18 mouse cellular contexts compared by ENCODE assay signal in genomic region chr17:56767531-56768135, GRCm38 (mm10). TPM values are rescaled to one million over a fixed set of nuclear protein-coding genes. Genes with fewer than 3 reads are reported as not detected.
"Had no signal": no experiment of that assay in that cellular context is flagged by ENCODE, and none has a peak within 500 bp of the region (broad histone marks: within the 10 kb centered on the region; RNA-seq: fewer than 3 reads in every experiment).

No protein-coding gene starts in this region.

- H3K9me3 ChIP-seq: liver, embryonic 13.5 days had no signal

- DNase-seq: kidney, postnatal 25 days; layer of hippocampus, postnatal 36 days; liver, embryonic 13.5 days; lung, adult 2 months; lung, postnatal 14 days; lung, postnatal 4 days; midbrain, embryonic 14.5 days; right cerebral cortex, adult 18-20 months; right cerebral cortex, postnatal 14 days; right cerebral cortex, postnatal 4 days; thymus, adult 2 months; thymus, postnatal 14 days; thymus, postnatal 4 days had no signal

- H3K9ac ChIP-seq: liver, embryonic 13.5 days had no signal

- H3K4me3 ChIP-seq: left cerebral cortex, adult 2 months; liver, embryonic 13.5 days had no signal

- H3K27ac ChIP-seq: kidney, postnatal 0 days; left cerebral cortex, adult 2 months; liver, embryonic 13.5 days; stomach, postnatal 0 days had no signal

RNA-seq across cellular contexts. Expression of gene Nrtn, which starts 10.3 kb away (rescaled TPM):
- total RNA-seq: megakaryocyte progenitor cell, adult 5-6 weeks; megakaryocyte-erythroid progenitor cell, adult 5-6 weeks had no signal
